Mouse (Mus musculus) retina, embryonic 14.5 days (tissue): Measurements from ENCODE around the gene H2al1j.
"Not testable (repeated sequence)": the region's sequence is repeated elsewhere in the genome, so short reads cannot be mapped to it uniquely, and the experiment has no call there.

Experiments
- DNase-seq: peaks from one replicate; pipeline ENCODE4 v3.0.0-alpha.2; 2015; ENCODE audit warnings: low spot score

H2al1j gene

GRCm38 (mm10) chrX:11327522-11327921 is at the start of gene H2al1j:
Gene H2al1j (plus strand): TSS chrX:11327822.
- not testable (repeated sequence) for DNase-seq

- no peak for DNase-seq
These were observed 46.9 kb upstream of the H2al1j start for GRCm38 (mm10) chrX:11280741-11281140.

DNA sequence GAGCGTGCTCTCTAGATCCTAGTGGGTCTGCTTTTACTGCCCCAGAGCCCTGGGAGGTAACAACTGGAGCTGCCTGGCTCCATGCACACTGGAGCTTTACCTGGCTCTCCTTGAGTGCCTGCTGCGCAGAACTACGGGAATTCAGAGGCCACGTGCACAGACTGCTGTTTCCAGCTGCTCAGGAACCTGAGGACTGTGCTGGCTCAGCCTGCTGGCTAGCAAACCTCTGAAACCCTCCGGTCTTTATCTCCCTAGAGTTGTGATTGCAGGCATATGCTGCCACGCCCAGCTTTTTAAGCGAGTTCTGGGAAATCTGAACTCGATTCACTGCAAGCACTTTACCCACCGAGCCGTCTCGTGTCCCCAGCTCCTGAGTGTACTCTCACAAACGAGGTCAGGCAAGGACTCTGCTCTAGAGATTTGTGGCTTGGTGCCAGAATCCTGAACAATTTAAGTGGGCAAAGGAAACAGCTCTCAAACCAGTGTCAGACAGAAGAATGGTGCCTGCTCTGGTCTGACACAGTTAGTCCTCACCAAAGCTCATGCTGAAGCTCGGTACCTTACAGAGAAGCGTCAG is 39.2 kb upstream of the H2al1j start:
- no peak for DNase-seq

GRCm38 (mm10) chrX:11289244-11289643 is 38.4 kb upstream of the H2al1j start:
- DNase-seq: no peak

GRCm38 (mm10) chrX:11298957-11299356 is 28.7 kb upstream of the H2al1j start, which contains the start of gene H2al1a:
Gene H2al1a (plus strand): TSS chrX:11299257.
- not testable (repeated sequence) for DNase-seq

DNA sequence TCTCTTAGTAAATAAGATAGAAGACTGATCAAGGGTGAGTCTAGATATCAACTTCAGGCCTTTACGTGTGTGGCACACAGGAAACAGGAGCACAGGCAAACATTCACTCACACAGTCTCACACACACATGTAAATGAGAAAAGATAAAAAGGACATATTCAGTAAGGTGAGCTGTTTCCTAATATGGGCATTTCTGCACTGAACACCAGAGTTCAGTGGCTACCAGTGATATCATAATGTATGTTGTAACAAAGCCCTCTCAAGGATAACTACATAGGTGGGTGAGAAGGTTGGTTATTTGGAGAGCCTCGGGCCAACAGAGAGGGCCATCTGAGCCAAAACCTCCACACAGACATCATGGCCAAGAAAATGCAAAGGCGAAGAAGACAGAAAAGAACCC is 25.5 kb upstream of the H2al1j start, which contains the start of gene H2al1b:
Gene H2al1b, plus strand, starts transcription at position 301 of the 400 bp plus-strand sequence.
- not testable (repeated sequence) for DNase-seq

- DNase-seq: not testable (repeated sequence)
These were observed 22.3 kb upstream of the H2al1j start, which contains the start of gene H2al1c for GRCm38 (mm10) chrX:11305355-11305754. Gene H2al1c (plus strand): TSS chrX:11305655.

- not testable (repeated sequence) for DNase-seq
These were observed 19.1 kb upstream of the H2al1j start, which contains the start of gene H2al1d for GRCm38 (mm10) chrX:11308524-11308923. Gene H2al1d (plus strand): TSS chrX:11308824.

- not testable (repeated sequence) for DNase-seq
These were observed 16.0 kb upstream of the H2al1j start, which contains the start of gene H2al1e for GRCm38 (mm10) chrX:11311634-11312033. Gene H2al1e (plus strand): TSS chrX:11311934.

- not testable (repeated sequence) for DNase-seq
These were observed 12.8 kb upstream of the H2al1j start, which contains the start of gene H2al1f for GRCm38 (mm10) chrX:11314858-11315257. Gene H2al1f (plus strand): TSS chrX:11315158.

DNA sequence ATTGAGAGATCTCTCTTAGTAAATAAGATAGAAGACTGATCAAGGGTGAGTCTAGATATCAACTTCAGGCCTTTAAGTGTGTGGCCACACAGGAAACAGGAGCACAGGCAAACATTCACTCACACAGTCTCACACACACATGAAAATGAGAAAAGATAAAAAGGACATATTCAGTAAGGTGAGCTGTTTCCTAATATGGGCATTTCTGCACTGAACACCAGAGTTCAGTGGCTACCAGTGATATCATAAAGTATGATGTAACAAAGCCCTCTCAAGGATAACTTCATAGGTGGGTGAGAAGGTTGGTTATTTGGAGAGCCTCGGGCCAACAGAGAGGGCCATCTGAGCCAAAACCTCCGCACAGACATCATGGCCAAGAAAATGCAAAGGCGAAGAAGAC is 9.7 kb upstream of the H2al1j start, which contains the start of gene H2al1g:
Gene H2al1g, plus strand, starts transcription at position 301 of the 400 bp plus-strand sequence.
- not testable (repeated sequence) for DNase-seq

- DNase-seq: not testable (repeated sequence)
These were observed 6.4 kb upstream of the H2al1j start, which contains the start of gene H2al1h for GRCm38 (mm10) chrX:11321192-11321591. Gene H2al1h (plus strand): TSS chrX:11321492.

GRCm38 (mm10) chrX:11324359-11324758 is 3.3 kb upstream of the H2al1j start, which contains the start of gene H2al1i:
Gene H2al1i (plus strand): TSS chrX:11324659.
- DNase-seq: not testable (repeated sequence)

DNA sequence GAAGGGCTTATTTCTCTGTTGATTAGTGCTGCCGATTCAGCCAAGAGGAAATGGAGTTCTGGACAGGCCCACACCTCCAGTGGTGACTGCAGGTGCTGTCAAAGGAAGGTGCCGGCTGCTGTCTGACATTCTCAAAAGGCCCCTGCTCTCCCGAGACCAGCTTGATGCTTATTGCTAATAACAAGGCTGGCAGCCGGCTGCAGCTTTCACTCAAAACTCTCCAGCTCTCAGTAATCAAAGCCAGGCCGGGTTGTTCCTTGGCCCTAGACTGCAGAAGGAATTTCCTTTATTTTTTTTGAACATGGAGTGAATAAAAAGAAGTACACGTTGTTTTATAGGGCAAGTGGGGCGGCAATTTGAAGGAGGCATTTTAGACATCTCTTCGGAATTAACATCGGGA is 18.1 kb downstream of the H2al1j start:
- DNase-seq: peak; percentile 15

DNA sequence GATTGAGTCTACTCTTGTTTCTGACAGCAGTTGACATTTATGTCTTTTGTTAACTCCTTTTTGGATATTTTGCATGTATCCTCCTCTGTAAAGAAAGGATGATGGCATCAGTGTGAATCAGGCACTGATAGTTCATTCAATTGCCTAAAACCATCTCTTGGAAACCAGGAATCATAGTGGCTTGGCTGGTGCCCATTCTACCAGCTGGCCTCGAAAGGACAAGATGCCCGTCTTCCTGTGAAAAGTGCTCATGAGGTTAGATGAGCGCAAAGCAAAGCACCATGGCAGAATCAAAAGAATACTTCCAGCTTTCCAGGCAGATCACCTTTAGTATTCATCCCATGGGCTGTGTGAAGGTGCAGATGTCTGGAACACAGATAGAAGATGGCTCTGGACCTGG is 19.1 kb downstream of the H2al1j start:
- DNase-seq: no peak

DNA sequence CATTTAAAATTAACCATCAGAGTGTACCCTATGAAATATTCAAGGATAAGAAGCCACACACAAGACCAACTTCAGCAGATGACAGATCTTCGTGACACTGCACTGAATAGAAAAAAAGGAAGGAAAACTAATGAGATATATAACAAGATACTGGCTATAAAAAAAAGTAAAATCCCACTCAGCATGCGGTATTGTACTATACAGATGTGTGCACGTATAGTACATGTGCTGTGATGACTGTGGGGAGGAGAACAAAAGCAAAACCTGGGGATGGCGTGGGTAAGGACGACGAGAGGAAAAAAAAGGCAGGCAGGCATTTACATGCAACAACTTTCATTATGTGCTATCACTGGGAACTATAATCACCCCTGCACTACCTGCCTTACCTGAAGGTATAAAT is 33.2 kb downstream of the H2al1j start:
- DNase-seq: no peak

GRCm38 (mm10) chrX:11361261-11361660 is 33.6 kb downstream of the H2al1j start:
- DNase-seq: no peak

- DNase-seq: peak; percentile 1
These were observed 36.3 kb downstream of the H2al1j start for GRCm38 (mm10) chrX:11363890-11364289.

- no peak for DNase-seq
These were observed 37.5 kb downstream of the H2al1j start for GRCm38 (mm10) chrX:11365151-11365550.
